Mouse (Mus musculus) MEL-GATA-1-ER (cell line): ENCODE data around the gene Wdfy3.

Experiments
- DNase-seq: peaks from one replicate; pipeline ENCODE4 v3.0.0-alpha.2; 2012; ENCODE audit warnings: low read depth; ENCODE audit errors: extremely low read depth

Gene Wdfy3

GRCm38 (mm10) chr5:101789770-101790169 is 280.0 kb downstream of the Wdfy3 start:
- no peak for DNase-seq

GRCm38 (mm10) chr5:101785921-101786614 is 283.7 kb downstream of the Wdfy3 start:
- peak; percentile 53 for DNase-seq

DNA sequence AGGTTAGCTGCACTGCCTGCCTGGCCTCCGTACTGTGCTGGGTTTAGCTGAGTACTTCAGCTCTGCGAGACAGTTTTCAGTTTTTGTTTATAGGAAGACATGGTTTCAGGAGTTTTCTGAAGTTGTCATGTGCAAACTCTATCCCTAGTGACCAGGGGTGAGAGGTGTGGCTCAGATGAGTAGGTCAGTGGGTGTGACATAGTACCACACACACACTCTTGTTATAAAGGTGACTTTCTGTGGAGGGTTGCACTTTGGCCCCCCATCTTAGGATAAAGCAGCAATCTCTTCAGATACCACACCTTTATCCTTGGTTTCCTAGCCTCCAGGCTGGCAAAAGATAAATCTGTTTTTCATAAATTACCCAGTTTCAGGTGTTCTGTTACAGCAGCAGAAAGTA is 284.9 kb downstream of the Wdfy3 start:
- no peak for DNase-seq

DNA sequence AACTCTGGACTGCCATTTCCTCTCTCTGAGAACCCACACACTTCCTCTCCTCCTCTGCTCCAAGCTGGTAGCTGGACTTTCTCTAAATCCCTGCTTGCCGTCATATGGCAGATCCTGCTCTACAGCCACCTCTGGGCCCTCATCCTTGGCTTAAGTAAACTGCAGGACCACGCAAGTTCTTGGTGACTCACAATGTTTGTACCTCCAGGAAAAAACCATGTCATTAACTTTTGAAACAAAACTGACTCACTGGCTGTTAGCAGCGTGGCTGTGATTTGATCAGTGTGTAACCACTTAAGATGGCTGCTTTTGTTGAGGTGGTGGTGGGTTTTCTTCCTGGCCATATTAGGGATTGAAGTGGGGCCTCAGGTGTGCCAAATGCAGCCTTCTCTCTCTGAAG is 285.4 kb downstream of the Wdfy3 start:
- no peak for DNase-seq
